Mouse (Mus musculus) heart, adult 2 months (tissue): ENCODE measurements around the gene Hmox1.

ENCODE experiments used
- CTCF ChIP-seq: fragments of 200-600 bp; IDR thresholded peaks from 2 replicates; pipeline ENCODE4 v1.8.1; 2022; ENCODE audit warnings: antibody characterized with exemption, mild to moderate bottlenecking, moderate library complexity
- EP300 ChIP-seq: fragments of 200-500 bp; IDR thresholded peaks from 2 replicates; pipeline ENCODE4 v1.6.1; 2011; ENCODE audit warnings: low read depth, low read length, control low read depth; ENCODE audit not compliant: insufficient read depth
- POLR2A ChIP-seq: fragments of 200-500 bp; IDR thresholded peaks from 2 replicates; pipeline ENCODE4 v1.6.1; 2011; ENCODE audit warnings: mild to moderate bottlenecking, low read depth, low read length, control low read depth; ENCODE audit not compliant: insufficient read depth

GRCm38 (mm10) chr8:75090781-75091365, 2.5 kb upstream of the Hmox1 start:
- TF ChIP-seq POLR2A (no peak), CTCF (no peak), EP300 (no peak)
